Mouse (Mus musculus): ENCODE data around the gene Gm14085.

DNA sequence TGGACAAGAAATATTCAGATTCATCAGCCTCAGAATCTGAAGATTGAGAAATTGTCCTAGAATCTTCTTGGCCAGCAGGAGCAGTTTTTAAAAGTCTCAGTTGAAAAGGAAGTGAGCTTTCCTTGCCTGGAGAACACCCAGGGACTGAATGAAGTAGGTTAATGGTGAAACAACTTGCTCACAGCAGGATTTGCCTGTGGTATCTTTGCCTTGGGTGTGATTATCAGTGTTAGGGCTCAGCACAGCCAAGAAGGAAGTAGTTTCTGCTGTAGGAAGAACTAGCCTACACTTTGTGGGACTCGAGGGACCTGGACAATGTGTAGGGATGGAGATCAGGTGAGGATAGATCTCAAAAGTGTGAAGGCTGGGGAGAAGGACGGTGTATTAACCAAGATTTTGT lies 49.9 kb downstream of the Gm14085 start:
- TF ChIP-seq CTCF (IDR thresholded peaks at IDR 0.05; ENCODE audit: insufficient read depth, low read length) = no peak
- no peak for TF ChIP-seq POLR2A (IDR thresholded peaks at IDR 0.05; ENCODE audit: borderline replicate concordance, extremely low read depth, low read depth, low read length)

All from lung, adult 2 months (tissue).